Mouse (Mus musculus) heart, embryonic 14.5 days (tissue): ENCODE results near the gene Hsd17b11. TPM values are rescaled to one million over a fixed set of nuclear protein-coding genes. Genes with fewer than 3 reads are reported as not detected.

Source experiments
- ATAC-seq: fragments of 200-750 bp; cut with Nextera tagmentation; 2 replicates; pipeline ENCODE4 v1.8.0; 2017; ENCODE audit warnings: low read depth, moderate TSS enrichment; ENCODE audit not compliant: insufficient number of reproducible peaks, insufficient read depth, low FRiP score
- H3K27ac ChIP-seq, 2 experiments: fragments of 200-500 bp in 1 of 2; fragments of 300-500 bp in 1 of 2; sonication (generic) in 1 of 2; replicated peaks in 1 of 2; 2 replicates each; pipeline ENCODE4 v1.5.1; 2012 to 2014; ENCODE audit warnings: low read depth in 2 of 2, low read length in 2 of 2, control low read depth in 1 of 2, mild to moderate bottlenecking in 1 of 2, mixed read lengths in 1 of 2; ENCODE audit not compliant: control insufficient read depth in 1 of 2, insufficient read depth in 1 of 2
- H3K27me3 ChIP-seq: fragments of 300-500 bp; sonication (generic); 2 replicates; pipeline ENCODE4 v1.6.1; 2014; ENCODE audit warnings: mild to moderate bottlenecking, low read length, control low read depth; ENCODE audit not compliant: control insufficient read depth, insufficient read depth
- H3K36me3 ChIP-seq: fragments of 300-500 bp; sonication (generic); 2 replicates; pipeline ENCODE4 v1.6.1; 2014; ENCODE audit warnings: mild to moderate bottlenecking, control low read depth, low read length, mixed read lengths; ENCODE audit not compliant: control insufficient read depth, insufficient read depth
- H3K4me1 ChIP-seq, 2 experiments: fragments of 200-500 bp in 1 of 2; fragments of 300-500 bp in 1 of 2; sonication (generic) in 1 of 2; 2 replicates each; pipeline ENCODE4 v1.6.1; 2012 to 2014; ENCODE audit warnings: low read length in 2 of 2, control low read depth in 1 of 2, mixed read lengths in 1 of 2; ENCODE audit not compliant: control insufficient read depth in 2 of 2, insufficient read depth in 2 of 2
- H3K4me2 ChIP-seq: fragments of 300-500 bp; sonication (generic); 2 replicates; pipeline ENCODE4 v1.6.1; 2014; ENCODE audit warnings: mild to moderate bottlenecking, low read length
- H3K4me3 ChIP-seq, 2 experiments: fragments of 200-500 bp in 1 of 2; fragments of 300-500 bp in 1 of 2; sonication (generic) in 1 of 2; 2 replicates each; pipeline ENCODE4 v1.5.1; 2012 to 2014; ENCODE audit warnings: low read length in 2 of 2, mild to moderate bottlenecking in 2 of 2, control low read depth in 1 of 2, low read depth in 1 of 2, moderate library complexity in 1 of 2; ENCODE audit not compliant: control insufficient read depth in 1 of 2, insufficient read depth in 1 of 2
- H3K9ac ChIP-seq: fragments of 300-500 bp; sonication (generic); 2 replicates; pipeline ENCODE4 v1.6.1; 2014; ENCODE audit warnings: mild to moderate bottlenecking, low read length
- H3K9me3 ChIP-seq: fragments of 300-500 bp; sonication (generic); 2 replicates; pipeline ENCODE4 v1.6.1; 2016; ENCODE audit warnings: low read length, control low read depth; ENCODE audit not compliant: control insufficient read depth
- WGBS: fragments of 180-500 bp; shearing (Covaris S2); extraction: QIAGEN DNeasy Blood & Tissue Kit; methylation state at CpG from one replicate; pipeline ENCODE4 v1.1.7; 2014; 5-methylcytosine and 5-hydroxymethylcytosine counted together
- polyA plus RNA-seq: library from polyadenylated mRNA; unstranded; fragments of >200 nt; fragmentation: Nextera tagmentation; extraction: Ambion mirVana; gene quantifications from 2 replicates; pipeline ENCODE4 v1.2.1, GENCODE M21; 2014

Hsd17b11 gene
- polyA plus RNA-seq, 1 experiment from 2014 or later, result 5.4 TPM

GRCm38 (mm10) chr5:104010261-104010660, 11.5 kb downstream of the Hsd17b11 start:
- no peak for ATAC-seq
- Histone ChIP-seq H3K27me3 (no peaks in the 10 kb centered on the region), H3K9ac (no peak overlapping the region), H3K36me3 (peaks cover 37% of the 10 kb centered on the region), H3K4me2 (no peak overlapping the region), H3K9me3 (no peaks in the 10 kb centered on the region), H3K27ac (no peak overlapping the region), H3K4me3 (no peak overlapping the region), H3K4me1 (peaks cover 0 to 10% of the 10 kb centered on the region in 2 experiments; a peak in 1 of 4 replicates)
- WGBS, result 88% methylated on average over 7 of the region's 7 CpGs

DNA sequence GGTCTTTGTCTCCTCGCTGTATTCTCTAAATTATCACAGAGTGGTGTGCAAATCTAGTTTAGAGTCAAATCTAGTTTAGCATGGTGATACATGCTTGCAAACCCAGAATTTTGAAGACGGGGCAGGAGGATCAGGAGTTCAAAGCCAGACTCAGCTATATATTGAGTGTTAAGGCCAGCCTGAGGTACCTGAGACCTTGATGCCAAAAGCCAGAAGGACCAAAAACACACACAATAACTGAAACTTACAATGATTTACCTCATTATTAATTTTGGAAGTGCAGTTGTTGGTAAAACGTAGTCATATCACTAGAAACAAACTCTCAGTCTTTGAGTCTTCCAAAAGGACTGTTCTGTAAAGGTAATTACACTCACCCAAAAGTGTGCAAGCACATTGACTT, 12.3 kb downstream of the Hsd17b11 start:
- no peak for ATAC-seq
- 92% methylated on average over 3 of the region's 3 CpGs for WGBS
- Histone ChIP-seq H3K36me3 (peaks cover 45% of the 10 kb centered on the region), H3K27me3 (no peaks in the 10 kb centered on the region), H3K4me3 (no peak overlapping the region), H3K9me3 (no peaks in the 10 kb centered on the region), H3K4me1 (peaks cover 0 to 10% of the 10 kb centered on the region in 2 experiments; a peak in 1 of 4 replicates), H3K4me2 (no peak overlapping the region), H3K9ac (no peak overlapping the region), H3K27ac (no peak overlapping the region)

DNA sequence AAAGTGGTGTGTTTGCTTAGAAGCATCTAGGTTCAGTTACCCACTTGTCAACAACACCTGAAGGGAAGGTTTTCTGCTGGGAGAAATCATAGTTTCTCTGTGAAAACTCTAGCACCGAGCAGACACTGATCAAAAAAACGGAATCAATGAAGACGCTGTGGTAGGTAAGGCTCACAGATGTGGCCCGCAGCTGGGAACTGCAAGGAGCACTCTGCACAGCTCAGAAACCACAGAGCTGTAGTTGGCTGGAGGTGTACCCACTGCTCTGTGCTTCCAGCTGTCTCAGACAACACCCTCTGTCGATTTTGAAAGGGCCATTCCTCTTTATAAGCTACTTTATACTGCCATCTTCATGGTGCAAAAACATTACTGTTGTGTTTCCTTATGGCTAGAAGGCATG, 13.9 kb downstream of the Hsd17b11 start:
- H3K4me3 ChIP-seq, result no peak overlapping the region
- no peak overlapping the region for H3K9ac ChIP-seq
- no peaks in the 10 kb centered on the region for H3K27me3 ChIP-seq
- no peak overlapping the region for H3K27ac ChIP-seq
- H3K36me3 ChIP-seq, result peaks cover 54% of the 10 kb centered on the region
- H3K4me1 ChIP-seq, result peaks cover 0 to 10% of the 10 kb centered on the region in 2 experiments; a peak in 1 of 4 replicates
- H3K9me3 ChIP-seq, result no peaks in the 10 kb centered on the region
- 70% methylated on average over 5 of the region's 5 CpGs for WGBS
- no peak for ATAC-seq
- no peak overlapping the region for H3K4me2 ChIP-seq

DNA sequence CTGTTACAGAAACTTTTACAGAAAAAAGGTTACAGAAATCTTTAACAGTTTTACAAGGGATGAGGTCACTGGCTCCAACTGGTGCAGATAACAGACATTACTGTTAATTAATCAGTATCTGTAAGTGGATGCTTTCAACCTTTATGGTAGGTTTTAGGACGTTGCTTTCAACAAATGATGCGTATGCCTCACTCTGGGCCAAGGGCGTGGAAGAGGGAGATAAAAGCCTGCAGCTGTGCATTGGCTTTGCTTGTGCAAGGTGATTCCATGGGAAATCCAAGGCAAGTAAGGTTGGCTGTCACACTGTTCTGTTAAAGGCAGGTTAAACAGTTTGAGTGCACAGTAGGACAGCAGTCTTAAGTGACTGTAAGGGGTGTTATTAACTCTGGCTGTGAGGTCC, 14.9 kb downstream of the Hsd17b11 start:
- Histone ChIP-seq H3K4me1 (peaks cover 0 to 4% of the 10 kb centered on the region in 2 experiments; a peak in 1 of 4 replicates), H3K36me3 (peaks cover 62% of the 10 kb centered on the region), H3K9me3 (no peaks in the 10 kb centered on the region), H3K9ac (no peak overlapping the region), H3K27ac (no peak overlapping the region), H3K4me2 (no peak overlapping the region), H3K4me3 (no peak overlapping the region), H3K27me3 (no peaks in the 10 kb centered on the region)
- ATAC-seq, result no peak
- WGBS, result 68% methylated on average over 3 of the region's 3 CpGs

GRCm38 (mm10) chr5:104003955-104004354, 17.8 kb downstream of the Hsd17b11 start:
- Histone ChIP-seq H3K4me1 (peaks cover 0 to under 1% of the 10 kb centered on the region in 2 experiments; a peak in 1 of 4 replicates), H3K4me2 (no peak overlapping the region), H3K9ac (no peak overlapping the region), H3K4me3 (no peak overlapping the region), H3K9me3 (no peaks in the 10 kb centered on the region), H3K36me3 (peaks cover 57% of the 10 kb centered on the region), H3K27ac (no peak overlapping the region), H3K27me3 (no peaks in the 10 kb centered on the region)
- ATAC-seq, result no peak
- WGBS, result 84% methylated on average over 2 of the region's 2 CpGs

GRCm38 (mm10) chr5:104003256-104003931, 18.3 kb downstream of the Hsd17b11 start:
- Histone ChIP-seq H3K36me3 (peaks cover 54% of the 10 kb centered on the region), H3K4me2 (no peak overlapping the region), H3K9me3 (no peaks in the 10 kb centered on the region), H3K4me1 (peaks cover 0 to 3% of the 10 kb centered on the region in 2 experiments; a peak in 1 of 4 replicates), H3K4me3 (no peak overlapping the region), H3K27me3 (no peaks in the 10 kb centered on the region), H3K9ac (no peak overlapping the region), H3K27ac (no peak overlapping the region)
- 54% methylated on average over 15 of the region's 15 CpGs for WGBS
- ATAC-seq, result no peak

DNA sequence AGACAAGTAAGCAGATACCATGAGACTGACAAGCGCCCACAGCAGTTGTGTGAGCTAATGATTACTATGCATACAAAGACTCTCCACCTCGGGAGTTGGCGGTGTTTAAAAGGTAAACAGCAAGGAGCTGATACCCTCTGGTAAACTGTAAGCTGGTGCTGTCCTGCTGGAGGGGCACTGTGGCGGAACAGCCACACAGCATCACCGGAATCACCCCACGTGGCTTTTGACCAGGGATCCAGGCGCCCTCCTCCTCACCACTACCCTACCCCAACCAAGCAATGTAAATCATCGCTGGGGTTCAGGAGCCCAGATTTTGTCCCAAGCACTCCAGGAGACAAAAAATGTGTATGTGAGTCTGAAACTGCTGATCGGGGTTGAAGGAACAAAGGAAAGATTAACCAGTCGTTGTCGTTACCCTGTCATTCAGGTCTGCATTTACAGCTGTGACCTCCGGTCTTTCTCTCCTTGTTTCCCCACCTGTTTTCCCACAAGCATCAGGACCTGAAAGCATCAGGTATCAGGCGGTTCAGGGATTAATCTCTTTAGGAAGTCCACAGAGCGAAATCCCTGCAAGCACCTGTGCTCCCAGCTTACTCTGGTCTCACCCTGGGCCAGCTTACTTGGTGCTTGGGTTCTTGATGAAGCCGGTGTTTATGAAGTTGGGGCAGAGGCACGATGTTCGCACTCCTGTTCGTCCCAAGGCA, 19.0 kb downstream of the Hsd17b11 start:
- Histone ChIP-seq H3K4me2 (no peak overlapping the region), H3K27me3 (no peaks in the 10 kb centered on the region), H3K9me3 (no peaks in the 10 kb centered on the region), H3K9ac (no peak overlapping the region), H3K36me3 (peaks cover 47% of the 10 kb centered on the region), H3K4me1 (peaks cover 0 to 3% of the 10 kb centered on the region in 2 experiments; a peak in 1 of 4 replicates), H3K4me3 (no peak overlapping the region), H3K27ac (no peak overlapping the region)
- ATAC-seq, result no peak
- WGBS, result 50% methylated on average over 18 of the region's 18 CpGs
